Mouse (Mus musculus): ENCODE measurements around the gene Tenm2. TPM values are rescaled to one million over a fixed set of nuclear protein-coding genes. Genes with fewer than 3 reads are reported as not detected.

Tenm2 gene
- polyA plus RNA-seq, 1 experiment from 2014 or later, result 1.5 TPM

GRCm38 (mm10) chr11:36415244-36415643 lies 820.5 kb downstream of the Tenm2 start:
- H3K4me1 ChIP-seq (ENCODE audit: control insufficient read depth, insufficient read depth, low read length), result no peaks in the 10 kb centered on the region
- no peak for DNase-seq (ENCODE audit: low spot score)
- no peak overlapping the region for H3K4me3 ChIP-seq (ENCODE audit: low read depth, low read length)
- no peak overlapping the region for H3K4me2 ChIP-seq (ENCODE audit: low read depth, low read length)
- no peak for ATAC-seq (replicated peaks; ENCODE audit: insufficient number of reproducible peaks, low FRiP score, low TSS enrichment, low read depth)
- no peak overlapping the region for H3K9ac ChIP-seq (replicated peaks; ENCODE audit: low read length)
- no peaks in the 10 kb centered on the region for H3K36me3 ChIP-seq (replicated peaks; ENCODE audit: control insufficient read depth, insufficient read depth, low read depth, low read length)
- no peak overlapping the region for H3K27ac ChIP-seq (replicated peaks; ENCODE audit: low read depth, low read length)
- no peaks in the 10 kb centered on the region for H3K9me3 ChIP-seq (replicated peaks; ENCODE audit: control insufficient read depth, low read length)
- 77% methylated on average over 7 of the region's 7 CpGs for WGBS
- no peaks in the 10 kb centered on the region for H3K27me3 ChIP-seq (ENCODE audit: control insufficient read depth, insufficient read depth, low read length)

GRCm38 (mm10) chr11:36410881-36411280 lies 824.9 kb downstream of the Tenm2 start:
- no peak for DNase-seq (ENCODE audit: low spot score)
- no peak for ATAC-seq (replicated peaks; ENCODE audit: insufficient number of reproducible peaks, low FRiP score, low TSS enrichment, low read depth)
- Histone ChIP-seq H3K27ac (replicated peaks; ENCODE audit: low read depth, low read length) (no peak overlapping the region), H3K4me3 (ENCODE audit: low read depth, low read length) (no peak overlapping the region), H3K4me1 (ENCODE audit: control insufficient read depth, insufficient read depth, low read length) (no peaks in the 10 kb centered on the region), H3K4me2 (ENCODE audit: low read depth, low read length) (no peak overlapping the region), H3K9me3 (replicated peaks; ENCODE audit: control insufficient read depth, low read length) (no peaks in the 10 kb centered on the region), H3K36me3 (replicated peaks; ENCODE audit: control insufficient read depth, insufficient read depth, low read depth, low read length) (no peaks in the 10 kb centered on the region), H3K9ac (replicated peaks; ENCODE audit: low read length) (no peak overlapping the region), H3K27me3 (ENCODE audit: control insufficient read depth, insufficient read depth, low read length) (no peaks in the 10 kb centered on the region)
- WGBS, result 52% methylated on average over 13 of the region's 13 CpGs

- H3K27ac ChIP-seq (replicated peaks; ENCODE audit: low read depth, low read length), result no peak overlapping the region
- H3K4me1 ChIP-seq (ENCODE audit: control insufficient read depth, insufficient read depth, low read length), result no peaks in the 10 kb centered on the region
- no peak overlapping the region for H3K4me2 ChIP-seq (ENCODE audit: low read depth, low read length)
- no peaks in the 10 kb centered on the region for H3K36me3 ChIP-seq (replicated peaks; ENCODE audit: control insufficient read depth, insufficient read depth, low read depth, low read length)
- ATAC-seq (replicated peaks; ENCODE audit: insufficient number of reproducible peaks, low FRiP score, low TSS enrichment, low read depth) (no peak), DNase-seq (ENCODE audit: low spot score) (peak; percentile 73)
- no peak overlapping the region for H3K4me3 ChIP-seq (ENCODE audit: low read depth, low read length)
- 41% methylated on average over 12 of the region's 12 CpGs for WGBS
- H3K9me3 ChIP-seq (replicated peaks; ENCODE audit: control insufficient read depth, low read length), result no peaks in the 10 kb centered on the region
- H3K9ac ChIP-seq (replicated peaks; ENCODE audit: low read length), result no peak overlapping the region
- no peaks in the 10 kb centered on the region for H3K27me3 ChIP-seq (ENCODE audit: control insufficient read depth, insufficient read depth, low read length)
These were observed 839.7 kb downstream of the Tenm2 start for GRCm38 (mm10) chr11:36395803-36396710.

- ATAC-seq (replicated peaks; ENCODE audit: insufficient number of reproducible peaks, low FRiP score, low TSS enrichment, low read depth) (no peak), DNase-seq (ENCODE audit: low spot score) (no peak)
- Histone ChIP-seq H3K27ac (replicated peaks; ENCODE audit: low read depth, low read length) (no peak overlapping the region), H3K4me2 (ENCODE audit: low read depth, low read length) (no peak overlapping the region), H3K27me3 (ENCODE audit: control insufficient read depth, insufficient read depth, low read length) (no peaks in the 10 kb centered on the region), H3K9ac (replicated peaks; ENCODE audit: low read length) (no peak overlapping the region), H3K9me3 (replicated peaks; ENCODE audit: control insufficient read depth, low read length) (no peaks in the 10 kb centered on the region), H3K4me1 (ENCODE audit: control insufficient read depth, insufficient read depth, low read length) (no peaks in the 10 kb centered on the region), H3K36me3 (replicated peaks; ENCODE audit: control insufficient read depth, insufficient read depth, low read depth, low read length) (no peaks in the 10 kb centered on the region), H3K4me3 (ENCODE audit: low read depth, low read length) (no peak overlapping the region)
- WGBS, result 85% methylated on average over 5 of the region's 5 CpGs
These were observed 851.1 kb downstream of the Tenm2 start for GRCm38 (mm10) chr11:36384696-36385095.

- 91% methylated on average over 7 of the region's 7 CpGs for WGBS
- Histone ChIP-seq H3K4me1 (ENCODE audit: control insufficient read depth, insufficient read depth, low read length) (no peaks in the 10 kb centered on the region), H3K9me3 (replicated peaks; ENCODE audit: control insufficient read depth, low read length) (no peaks in the 10 kb centered on the region), H3K27me3 (ENCODE audit: control insufficient read depth, insufficient read depth, low read length) (no peaks in the 10 kb centered on the region), H3K9ac (replicated peaks; ENCODE audit: low read length) (no peak overlapping the region), H3K4me3 (ENCODE audit: low read depth, low read length) (no peak overlapping the region), H3K4me2 (ENCODE audit: low read depth, low read length) (no peak overlapping the region), H3K27ac (replicated peaks; ENCODE audit: low read depth, low read length) (no peak overlapping the region), H3K36me3 (replicated peaks; ENCODE audit: control insufficient read depth, insufficient read depth, low read depth, low read length) (no peaks in the 10 kb centered on the region)
- DNase-seq (ENCODE audit: low spot score) (no peak), ATAC-seq (replicated peaks; ENCODE audit: insufficient number of reproducible peaks, low FRiP score, low TSS enrichment, low read depth) (no peak)
These were observed 864.0 kb downstream of the Tenm2 start for GRCm38 (mm10) chr11:36371814-36372213.

- H3K4me2 ChIP-seq (ENCODE audit: low read depth, low read length), result no peak overlapping the region
- DNase-seq (ENCODE audit: low spot score) (no peak), ATAC-seq (replicated peaks; ENCODE audit: insufficient number of reproducible peaks, low FRiP score, low TSS enrichment, low read depth) (no peak)
- no peak overlapping the region for H3K9ac ChIP-seq (replicated peaks; ENCODE audit: low read length)
- H3K9me3 ChIP-seq (replicated peaks; ENCODE audit: control insufficient read depth, low read length), result no peaks in the 10 kb centered on the region
- WGBS, result 97% methylated on average over 5 of the region's 5 CpGs
- H3K4me1 ChIP-seq (ENCODE audit: control insufficient read depth, insufficient read depth, low read length), result no peaks in the 10 kb centered on the region
- no peak overlapping the region for H3K27ac ChIP-seq (replicated peaks; ENCODE audit: low read depth, low read length)
- H3K4me3 ChIP-seq (ENCODE audit: low read depth, low read length), result no peak overlapping the region
- no peaks in the 10 kb centered on the region for H3K36me3 ChIP-seq (replicated peaks; ENCODE audit: control insufficient read depth, insufficient read depth, low read depth, low read length)
- H3K27me3 ChIP-seq (ENCODE audit: control insufficient read depth, insufficient read depth, low read length), result no peaks in the 10 kb centered on the region
These were observed 870.7 kb downstream of the Tenm2 start for GRCm38 (mm10) chr11:36365067-36365466.

- Histone ChIP-seq H3K36me3 (replicated peaks; ENCODE audit: control insufficient read depth, insufficient read depth, low read depth, low read length) (no peaks in the 10 kb centered on the region), H3K4me1 (ENCODE audit: control insufficient read depth, insufficient read depth, low read length) (no peaks in the 10 kb centered on the region), H3K4me3 (ENCODE audit: low read depth, low read length) (no peak overlapping the region), H3K27ac (replicated peaks; ENCODE audit: low read depth, low read length) (no peak overlapping the region), H3K27me3 (ENCODE audit: control insufficient read depth, insufficient read depth, low read length) (no peaks in the 10 kb centered on the region), H3K4me2 (ENCODE audit: low read depth, low read length) (no peak overlapping the region), H3K9me3 (replicated peaks; ENCODE audit: control insufficient read depth, low read length) (no peaks in the 10 kb centered on the region), H3K9ac (replicated peaks; ENCODE audit: low read length) (no peak overlapping the region)
- no peak for ATAC-seq (replicated peaks; ENCODE audit: insufficient number of reproducible peaks, low FRiP score, low TSS enrichment, low read depth)
- 37% methylated on average over 9 of the region's 9 CpGs for WGBS
- peak; percentile 45 for DNase-seq (ENCODE audit: low spot score)
These were observed 871.3 kb downstream of the Tenm2 start for GRCm38 (mm10) chr11:36364441-36364840.

- H3K27ac ChIP-seq (replicated peaks; ENCODE audit: low read depth, low read length), result no peak overlapping the region
- H3K4me2 ChIP-seq (ENCODE audit: low read depth, low read length), result no peak overlapping the region
- no peak for ATAC-seq (replicated peaks; ENCODE audit: insufficient number of reproducible peaks, low FRiP score, low TSS enrichment, low read depth)
- no peaks in the 10 kb centered on the region for H3K27me3 ChIP-seq (ENCODE audit: control insufficient read depth, insufficient read depth, low read length)
- WGBS, result 90% methylated on average over 8 of the region's 8 CpGs
- no peak for DNase-seq (ENCODE audit: low spot score)
- H3K4me1 ChIP-seq (ENCODE audit: control insufficient read depth, insufficient read depth, low read length), result no peaks in the 10 kb centered on the region
- no peaks in the 10 kb centered on the region for H3K36me3 ChIP-seq (replicated peaks; ENCODE audit: control insufficient read depth, insufficient read depth, low read depth, low read length)
- no peak overlapping the region for H3K9ac ChIP-seq (replicated peaks; ENCODE audit: low read length)
- H3K4me3 ChIP-seq (ENCODE audit: low read depth, low read length), result no peak overlapping the region
- H3K9me3 ChIP-seq (replicated peaks; ENCODE audit: control insufficient read depth, low read length), result no peaks in the 10 kb centered on the region
These were observed 873.2 kb downstream of the Tenm2 start for GRCm38 (mm10) chr11:36362514-36362913.
